Mouse (Mus musculus): Measurements from ENCODE around the gene Bud31. TPM values are rescaled to one million over a fixed set of nuclear protein-coding genes. Genes with fewer than 3 reads are reported as not detected.
A peak's percentile ranks its signal among the peaks of the same experiment; 100 is the strongest.
"Not testable (repeated sequence)": the region's sequence is repeated elsewhere in the genome, so short reads cannot be mapped to it uniquely, and the experiment has no call there.

The Bud31 gene
- 250 and 260 TPM in 2 replicates for polyA plus RNA-seq (2014; fragmentation: Nextera tagmentation; extraction: Ambion mirVana)

GRCm38 (mm10) chr5:145139571-145140519 lies at the start of gene Bud31, which contains the start of gene Pdap1:
Bud31 (plus strand) TSS chr5:145140362.
Pdap1 (minus strand) TSS chr5:145140238.
- peak within 1 kb of the TSS; percentile 74 for H3K4me2 ChIP-seq (ENCODE audit: low read depth)
- DNase-seq (ENCODE audit: low spot score) (peak; percentile 94), ATAC-seq (ENCODE audit: insufficient read depth, low FRiP score, low TSS enrichment) (peak; percentile 94)
- peak within 1 kb of the TSS; percentile 55 for H3K4me3 ChIP-seq (ENCODE audit: low read depth, low read length)
- peaks cover 12% of the 10 kb centered on the region for H3K4me1 ChIP-seq (ENCODE audit: control insufficient read depth, insufficient read depth, low read length)
- peaks cover 16% of the 10 kb centered on the region for H3K36me3 ChIP-seq (ENCODE audit: control insufficient read depth, insufficient read depth, low read length)
- WGBS, result under 1% methylated on average over 82 of the region's 84 CpGs
- no peaks in the 10 kb centered on the region for H3K27me3 ChIP-seq (ENCODE audit: control insufficient read depth, insufficient read depth, low read length)
- H3K9me3 ChIP-seq (ENCODE audit: control insufficient read depth, low read length), result no peaks in the 10 kb centered on the region
- H3K9ac ChIP-seq (ENCODE audit: low read length), result peak within 1 kb of the TSS; percentile 64
- peak within 1 kb of the TSS; percentile 82 for H3K27ac ChIP-seq (ENCODE audit: low read depth, low read length)

GRCm38 (mm10) chr5:145096195-145096594 lies 44.0 kb upstream of the Bud31 start:
- no peak overlapping the region for H3K4me2 ChIP-seq (ENCODE audit: low read depth)
- H3K9ac ChIP-seq (ENCODE audit: low read length), result no peak overlapping the region
- ATAC-seq (ENCODE audit: insufficient read depth, low FRiP score, low TSS enrichment) (no peak), DNase-seq (ENCODE audit: low spot score) (no peak)
- no peaks in the 10 kb centered on the region for H3K27me3 ChIP-seq (ENCODE audit: control insufficient read depth, insufficient read depth, low read length)
- no peak overlapping the region for H3K27ac ChIP-seq (ENCODE audit: low read depth, low read length)
- 87% methylated on average over 4 of the region's 4 CpGs for WGBS
- H3K4me3 ChIP-seq (ENCODE audit: low read depth, low read length), result no peak overlapping the region
- no peaks in the 10 kb centered on the region for H3K9me3 ChIP-seq (ENCODE audit: control insufficient read depth, low read length)
- H3K4me1 ChIP-seq (ENCODE audit: control insufficient read depth, insufficient read depth, low read length), result no peaks in the 10 kb centered on the region
- peaks cover 23% of the 10 kb centered on the region for H3K36me3 ChIP-seq (ENCODE audit: control insufficient read depth, insufficient read depth, low read length)

- no peak overlapping the region for H3K9ac ChIP-seq (ENCODE audit: low read length)
- no peaks in the 10 kb centered on the region for H3K9me3 ChIP-seq (ENCODE audit: control insufficient read depth, low read length)
- H3K27me3 ChIP-seq (ENCODE audit: control insufficient read depth, insufficient read depth, low read length), result no peaks in the 10 kb centered on the region
- no peak overlapping the region for H3K27ac ChIP-seq (ENCODE audit: low read depth, low read length)
- H3K4me3 ChIP-seq (ENCODE audit: low read depth, low read length), result no peak overlapping the region
- no peak for DNase-seq (ENCODE audit: low spot score)
- no peaks in the 10 kb centered on the region for H3K4me1 ChIP-seq (ENCODE audit: control insufficient read depth, insufficient read depth, low read length)
- ATAC-seq (ENCODE audit: insufficient read depth, low FRiP score, low TSS enrichment), result no peak
- H3K36me3 ChIP-seq (ENCODE audit: control insufficient read depth, insufficient read depth, low read length), result peaks cover 22% of the 10 kb centered on the region
- H3K4me2 ChIP-seq (ENCODE audit: low read depth), result no peak overlapping the region
- 92% methylated on average over 10 of the region's 10 CpGs for WGBS
Observed at GRCm38 (mm10) chr5:145098340-145098821, 41.8 kb upstream of the Bud31 start.

- no peaks in the 10 kb centered on the region for H3K27me3 ChIP-seq (ENCODE audit: control insufficient read depth, insufficient read depth, low read length)
- H3K27ac ChIP-seq (ENCODE audit: low read depth, low read length), result no peak overlapping the region
- H3K9ac ChIP-seq (ENCODE audit: low read length), result no peak overlapping the region
- DNase-seq (ENCODE audit: low spot score) (no peak), ATAC-seq (ENCODE audit: insufficient read depth, low FRiP score, low TSS enrichment) (no peak)
- no peak overlapping the region for H3K4me2 ChIP-seq (ENCODE audit: low read depth)
- no peaks in the 10 kb centered on the region for H3K9me3 ChIP-seq (ENCODE audit: control insufficient read depth, low read length)
- 93% methylated on average over 9 of the region's 9 CpGs for WGBS
- H3K4me1 ChIP-seq (ENCODE audit: control insufficient read depth, insufficient read depth, low read length), result no peaks in the 10 kb centered on the region
- H3K4me3 ChIP-seq (ENCODE audit: low read depth, low read length), result no peak overlapping the region
- peaks cover 28% of the 10 kb centered on the region for H3K36me3 ChIP-seq (ENCODE audit: control insufficient read depth, insufficient read depth, low read length)
Observed at GRCm38 (mm10) chr5:145100960-145101359, 39.2 kb upstream of the Bud31 start.

- not testable (repeated sequence) for DNase-seq (ENCODE audit: low spot score); H3K9me3 ChIP-seq (ENCODE audit: control insufficient read depth, low read length); H3K4me2 ChIP-seq (ENCODE audit: low read depth); H3K27me3 ChIP-seq (ENCODE audit: control insufficient read depth, insufficient read depth, low read length); H3K27ac ChIP-seq (ENCODE audit: low read depth, low read length); H3K4me1 ChIP-seq (ENCODE audit: control insufficient read depth, insufficient read depth, low read length); ATAC-seq (ENCODE audit: insufficient read depth, low FRiP score, low TSS enrichment); H3K4me3 ChIP-seq (ENCODE audit: low read depth, low read length); H3K9ac ChIP-seq (ENCODE audit: low read length)
- WGBS, result 98% methylated on average over 11 of the region's 11 CpGs
- H3K36me3 ChIP-seq (ENCODE audit: control insufficient read depth, insufficient read depth, low read length), result peaks cover 28% of the 10 kb centered on the region
Observed at GRCm38 (mm10) chr5:145101451-145101850, 38.7 kb upstream of the Bud31 start.

GRCm38 (mm10) chr5:145102706-145103105 lies 37.5 kb upstream of the Bud31 start:
- H3K9me3 ChIP-seq (ENCODE audit: control insufficient read depth, low read length), result no peaks in the 10 kb centered on the region
- no peaks in the 10 kb centered on the region for H3K27me3 ChIP-seq (ENCODE audit: control insufficient read depth, insufficient read depth, low read length)
- WGBS, result 88% methylated on average over 4 of the region's 4 CpGs
- no peak overlapping the region for H3K4me3 ChIP-seq (ENCODE audit: low read depth, low read length)
- H3K27ac ChIP-seq (ENCODE audit: low read depth, low read length), result no peak overlapping the region
- H3K9ac ChIP-seq (ENCODE audit: low read length), result no peak overlapping the region
- no peaks in the 10 kb centered on the region for H3K4me1 ChIP-seq (ENCODE audit: control insufficient read depth, insufficient read depth, low read length)
- no peak overlapping the region for H3K4me2 ChIP-seq (ENCODE audit: low read depth)
- DNase-seq (ENCODE audit: low spot score), result no peak
- peaks cover 25% of the 10 kb centered on the region for H3K36me3 ChIP-seq (ENCODE audit: control insufficient read depth, insufficient read depth, low read length)
- no peak for ATAC-seq (ENCODE audit: insufficient read depth, low FRiP score, low TSS enrichment)

GRCm38 (mm10) chr5:145104328-145104727 lies 35.8 kb upstream of the Bud31 start:
- no peaks in the 10 kb centered on the region for H3K27me3 ChIP-seq (ENCODE audit: control insufficient read depth, insufficient read depth, low read length)
- H3K36me3 ChIP-seq (ENCODE audit: control insufficient read depth, insufficient read depth, low read length), result peaks cover 31% of the 10 kb centered on the region
- H3K4me2 ChIP-seq (ENCODE audit: low read depth), result no peak overlapping the region
- DNase-seq (ENCODE audit: low spot score) (no peak), ATAC-seq (ENCODE audit: insufficient read depth, low FRiP score, low TSS enrichment) (no peak)
- no peak overlapping the region for H3K4me3 ChIP-seq (ENCODE audit: low read depth, low read length)
- no peak overlapping the region for H3K27ac ChIP-seq (ENCODE audit: low read depth, low read length)
- H3K4me1 ChIP-seq (ENCODE audit: control insufficient read depth, insufficient read depth, low read length), result no peaks in the 10 kb centered on the region
- no peak overlapping the region for H3K9ac ChIP-seq (ENCODE audit: low read length)
- 77% methylated on average over 9 of the region's 9 CpGs for WGBS
- H3K9me3 ChIP-seq (ENCODE audit: control insufficient read depth, low read length), result no peaks in the 10 kb centered on the region

- H3K36me3 ChIP-seq (ENCODE audit: control insufficient read depth, insufficient read depth, low read length), result peaks cover 32% of the 10 kb centered on the region
- no peak for ATAC-seq (ENCODE audit: insufficient read depth, low FRiP score, low TSS enrichment)
- WGBS, result 96% methylated on average over 9 of the region's 9 CpGs
- H3K4me3 ChIP-seq (ENCODE audit: low read depth, low read length), result no peak overlapping the region
- no peak overlapping the region for H3K9ac ChIP-seq (ENCODE audit: low read length)
- H3K27me3 ChIP-seq (ENCODE audit: control insufficient read depth, insufficient read depth, low read length), result no peaks in the 10 kb centered on the region
- no peak overlapping the region for H3K27ac ChIP-seq (ENCODE audit: low read depth, low read length)
- H3K4me1 ChIP-seq (ENCODE audit: control insufficient read depth, insufficient read depth, low read length), result no peaks in the 10 kb centered on the region
- no peak for DNase-seq (ENCODE audit: low spot score)
- H3K9me3 ChIP-seq (ENCODE audit: control insufficient read depth, low read length), result no peaks in the 10 kb centered on the region
- H3K4me2 ChIP-seq (ENCODE audit: low read depth), result no peak overlapping the region
Observed at GRCm38 (mm10) chr5:145105694-145106275, 34.4 kb upstream of the Bud31 start.

All from neural tube, embryonic 11.5 days (tissue).